Mouse (Mus musculus): Measurements from ENCODE around the gene Map3k10. TPM values are rescaled to one million over a fixed set of nuclear protein-coding genes. Genes with fewer than 3 reads are reported as not detected.

The Map3k10 gene
- polyA plus RNA-seq, 1 experiment from 2014 or later: 9.0 TPM

Other genes with a start within 250 kb of the Map3k10 start
- 0.14 and 0.23 TPM in 2 replicates for gene Sptbn4, start 226.9 kb downstream of the Map3k10 start, polyA plus RNA-seq (2015; fragmentation: Nextera tagmentation; extraction: Ambion mirVana)
- gene Blvrb, start 226.6 kb downstream of the Map3k10 start, polyA plus RNA-seq (2015; fragmentation: Nextera tagmentation; extraction: Ambion mirVana): 57.5 and 59.8 TPM in 2 replicates
- gene Sertad3, start 200.8 kb downstream of the Map3k10 start, polyA plus RNA-seq (2015; fragmentation: Nextera tagmentation; extraction: Ambion mirVana): 38.2 and 38.3 TPM in 2 replicates
- gene Sertad1, start 187.7 kb downstream of the Map3k10 start, polyA plus RNA-seq (2015; fragmentation: Nextera tagmentation; extraction: Ambion mirVana): 44.6 and 47.0 TPM in 2 replicates
- gene Prx, start 175.3 kb downstream of the Map3k10 start, polyA plus RNA-seq (2015; fragmentation: Nextera tagmentation; extraction: Ambion mirVana): 5.2 and 6.5 TPM in 2 replicates
- 0.65 and 0.68 TPM in 2 replicates for gene Hipk4, start 151.3 kb downstream of the Map3k10 start, polyA plus RNA-seq (2015; fragmentation: Nextera tagmentation; extraction: Ambion mirVana)
- gene Pld3, start 121.4 kb downstream of the Map3k10 start, polyA plus RNA-seq (2015; fragmentation: Nextera tagmentation; extraction: Ambion mirVana): 134 and 140 TPM in 2 replicates
- 32.9 and 39.3 TPM in 2 replicates for gene 2310022A10Rik, start 121.4 kb downstream of the Map3k10 start, polyA plus RNA-seq (2015; fragmentation: Nextera tagmentation; extraction: Ambion mirVana)
- gene Akt2, start 83.0 kb downstream of the Map3k10 start, polyA plus RNA-seq (2015; fragmentation: Nextera tagmentation; extraction: Ambion mirVana): 108 and 127 TPM in 2 replicates
- gene Ttc9b, start 20.7 kb downstream of the Map3k10 start, polyA plus RNA-seq (2015; fragmentation: Nextera tagmentation; extraction: Ambion mirVana): 0.20 TPM in 1 of 2 replicates, not detected in the other
- 2.8 and 3.2 TPM in 2 replicates for gene Zfp607b, start 14.7 kb upstream of the Map3k10 start, polyA plus RNA-seq (2015; fragmentation: Nextera tagmentation; extraction: Ambion mirVana)
- 29.0 and 32.3 TPM in 2 replicates for gene Zfp60, start 56.8 kb upstream of the Map3k10 start, polyA plus RNA-seq (2015; fragmentation: Nextera tagmentation; extraction: Ambion mirVana)
- 1.8 and 2.0 TPM in 2 replicates for gene Zfp626, start 132.6 kb upstream of the Map3k10 start, polyA plus RNA-seq (2015; fragmentation: Nextera tagmentation; extraction: Ambion mirVana)
- 7.2 and 8.0 TPM in 2 replicates for gene Zfp59, start 164.0 kb upstream of the Map3k10 start, polyA plus RNA-seq (2015; fragmentation: Nextera tagmentation; extraction: Ambion mirVana)
- gene Zfp607a, start 182.9 kb upstream of the Map3k10 start, polyA plus RNA-seq (2015; fragmentation: Nextera tagmentation; extraction: Ambion mirVana): 3.6 and 3.7 TPM in 2 replicates